Mouse (Mus musculus): Measurements from ENCODE around the gene Tmem176a. TPM values are rescaled to one million over a fixed set of nuclear protein-coding genes. Genes with fewer than 3 reads are reported as not detected.
A peak's percentile ranks its signal among the peaks of the same experiment; 100 is the strongest.

Gene Tmem176a
- polyA plus RNA-seq, 1 experiment = 2.1 TPM

DNA sequence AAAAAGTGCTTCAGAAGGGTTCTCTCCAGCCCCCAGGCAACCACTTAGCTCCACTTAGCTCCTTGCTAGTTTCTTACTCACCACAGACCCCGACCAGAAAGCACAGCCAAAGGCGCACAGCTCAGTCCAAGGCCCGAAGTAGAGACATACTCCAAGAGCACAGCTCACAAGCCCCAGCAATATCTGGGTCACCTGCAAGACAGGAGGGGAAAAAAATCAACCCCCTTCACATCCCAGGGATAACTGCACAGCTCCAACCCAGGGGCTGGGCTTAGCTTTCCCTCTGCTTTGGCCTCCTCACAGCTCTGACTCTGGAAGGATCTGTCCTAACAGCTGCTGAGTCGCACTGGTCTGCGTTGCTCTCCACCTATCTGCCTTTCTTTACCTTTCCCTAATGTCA lies 4.6 kb upstream of the Tmem176a start:
- peaks cover 4% of the 10 kb centered on the region for H3K36me3 ChIP-seq (ENCODE audit: control insufficient read depth, insufficient read depth)
- TF ChIP-seq MYOD1 (IDR thresholded peaks at IDR 0.05; ENCODE audit: control insufficient read depth, insufficient read length, low read depth) (no peak), USF1 (IDR thresholded peaks at IDR 0.05; ENCODE audit: low read depth) (no peak), MYOG (IDR thresholded peaks at IDR 0.05; ENCODE audit: control insufficient read depth, extremely low read depth, insufficient read length) (no peak)
- H3ac ChIP-seq (ENCODE audit: control insufficient read depth, insufficient read length, low read depth) = no peak overlapping the region
- no peaks in the 10 kb centered on the region for H3K27me3 ChIP-seq (ENCODE audit: control insufficient read depth, insufficient read depth, insufficient read length)
- no peak overlapping the region for H3K4me3 ChIP-seq (ENCODE audit: insufficient read depth, poor library complexity, severe bottlenecking)
- H3K79me3 ChIP-seq (ENCODE audit: low read depth) = peaks cover 3% of the 10 kb centered on the region
- H3K79me2 ChIP-seq (ENCODE audit: control insufficient read depth, insufficient read depth) = peaks cover 18% of the 10 kb centered on the region

- Histone ChIP-seq H3K4me3 (ENCODE audit: insufficient read depth, poor library complexity, severe bottlenecking) (no peak overlapping the region), H3K79me3 (ENCODE audit: low read depth) (peaks cover 3% of the 10 kb centered on the region), H3K79me2 (ENCODE audit: control insufficient read depth, insufficient read depth) (peaks cover 25% of the 10 kb centered on the region), H3ac (ENCODE audit: control insufficient read depth, insufficient read length, low read depth) (no peak overlapping the region), H3K36me3 (ENCODE audit: control insufficient read depth, insufficient read depth) (peaks cover 4% of the 10 kb centered on the region), H3K27me3 (ENCODE audit: control insufficient read depth, insufficient read depth, insufficient read length) (no peaks in the 10 kb centered on the region)
- TF ChIP-seq FOSL1 (IDR thresholded peaks at IDR 0.05; ENCODE audit: insufficient read depth, low read length, poor library complexity, severe bottlenecking) (no peak), CTCF (IDR thresholded peaks at IDR 0.05; ENCODE audit: control insufficient read depth, insufficient read depth, insufficient read length) (no peak), CEBPB (IDR thresholded peaks at IDR 0.05; ENCODE audit: low read depth) (no peak), MYOG (IDR thresholded peaks at IDR 0.05; ENCODE audit: control insufficient read depth, extremely low read depth, insufficient read length) (no peak), MAX (IDR thresholded peaks at IDR 0.05) (no peak), USF1 (IDR thresholded peaks at IDR 0.05; ENCODE audit: low read depth) (no peak), MYOD1 (IDR thresholded peaks at IDR 0.05; ENCODE audit: control insufficient read depth, insufficient read length, low read depth) (no peak)
Measured at GRCm38 (mm10) chr6:48837516-48837915, 3.2 kb upstream of the Tmem176a start.

GRCm38 (mm10) chr6:48838321-48839080 lies 2.2 kb upstream of the Tmem176a start:
- H3ac ChIP-seq (ENCODE audit: control insufficient read depth, insufficient read length, low read depth) = no peak overlapping the region
- TF ChIP-seq FOSL1 (IDR thresholded peaks at IDR 0.05; ENCODE audit: insufficient read depth, low read length, poor library complexity, severe bottlenecking) = no peak
- no peak for TF ChIP-seq CTCF (IDR thresholded peaks at IDR 0.05; ENCODE audit: control insufficient read depth, insufficient read depth, insufficient read length)
- no peak for TF ChIP-seq MYOD1 (IDR thresholded peaks at IDR 0.05; ENCODE audit: control insufficient read depth, insufficient read length, low read depth)
- TF ChIP-seq CEBPB (IDR thresholded peaks at IDR 0.05; ENCODE audit: low read depth) = no peak
- TF ChIP-seq MYOG (IDR thresholded peaks at IDR 0.05; ENCODE audit: control insufficient read depth, extremely low read depth, insufficient read length) = no peak
- no peak for TF ChIP-seq MAX (IDR thresholded peaks at IDR 0.05)
- no peak for TF ChIP-seq USF1 (IDR thresholded peaks at IDR 0.05; ENCODE audit: low read depth)
- peaks cover 3% of the 10 kb centered on the region for H3K79me3 ChIP-seq (ENCODE audit: low read depth)
- H3K36me3 ChIP-seq (ENCODE audit: control insufficient read depth, insufficient read depth) = peaks cover 4% of the 10 kb centered on the region
- peaks cover 25% of the 10 kb centered on the region for H3K79me2 ChIP-seq (ENCODE audit: control insufficient read depth, insufficient read depth)
- no peaks in the 10 kb centered on the region for H3K27me3 ChIP-seq (ENCODE audit: control insufficient read depth, insufficient read depth, insufficient read length)
- H3K4me3 ChIP-seq (ENCODE audit: insufficient read depth, poor library complexity, severe bottlenecking) = no peak overlapping the region

DNA sequence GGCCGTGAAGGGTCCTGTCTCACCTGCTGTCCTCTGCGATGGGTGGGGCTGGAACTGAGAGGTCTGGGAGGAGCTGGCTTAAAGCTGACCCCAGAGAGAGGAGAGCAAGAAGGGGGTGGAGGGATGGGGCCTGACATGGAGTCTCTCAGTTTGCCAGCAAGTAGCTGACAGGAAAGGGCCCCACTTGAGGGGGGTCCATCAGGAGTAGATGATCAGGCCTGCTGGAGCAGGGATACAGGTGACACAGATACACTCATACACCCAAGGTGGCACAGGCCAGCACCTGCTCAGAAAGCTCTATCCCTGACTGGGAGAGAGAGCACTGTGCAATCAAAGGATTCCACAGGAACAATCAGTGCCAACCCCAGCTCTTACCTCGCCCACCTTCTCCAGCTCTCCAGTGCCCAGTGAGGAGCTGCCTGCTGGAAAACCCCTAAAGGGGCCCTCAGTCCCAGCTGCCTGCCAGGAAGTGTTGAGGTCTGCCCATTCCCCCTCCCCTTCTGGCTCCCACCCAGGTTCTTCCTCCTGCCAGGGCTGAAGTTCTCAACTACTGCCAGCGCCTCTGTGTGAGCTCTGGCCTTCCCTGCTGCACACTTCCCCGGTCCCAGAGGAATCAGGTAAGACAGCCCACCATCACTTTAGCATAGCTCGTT lies 380 bp downstream of the Tmem176a start, which contains the start of gene Tmem176b:
Gene Tmem176b (minus strand): TSS at position 524 of the 653 bp plus-strand sequence.
- Histone ChIP-seq H3K79me3 (ENCODE audit: low read depth) (peaks cover 3% of the 10 kb centered on the region), H3ac (ENCODE audit: control insufficient read depth, insufficient read length, low read depth) (no peak within 1 kb of the TSS), H3K27me3 (ENCODE audit: control insufficient read depth, insufficient read depth, insufficient read length) (no peaks in the 10 kb centered on the region), H3K4me3 (ENCODE audit: insufficient read depth, poor library complexity, severe bottlenecking) (peak within 1 kb of the TSS; percentile 25), H3K79me2 (ENCODE audit: control insufficient read depth, insufficient read depth) (peaks cover 25% of the 10 kb centered on the region), H3K36me3 (ENCODE audit: control insufficient read depth, insufficient read depth) (no peaks in the 10 kb centered on the region)
- TF ChIP-seq USF1 (IDR thresholded peaks at IDR 0.05; ENCODE audit: low read depth) = no peak
- no peak for TF ChIP-seq FOSL1 (IDR thresholded peaks at IDR 0.05; ENCODE audit: insufficient read depth, low read length, poor library complexity, severe bottlenecking)
- no peak for TF ChIP-seq MYOG (IDR thresholded peaks at IDR 0.05; ENCODE audit: control insufficient read depth, extremely low read depth, insufficient read length)
- no peak for TF ChIP-seq CTCF (IDR thresholded peaks at IDR 0.05; ENCODE audit: control insufficient read depth, insufficient read depth, insufficient read length)
- no peak for TF ChIP-seq MAX (IDR thresholded peaks at IDR 0.05)
- TF ChIP-seq MYOD1 (IDR thresholded peaks at IDR 0.05; ENCODE audit: control insufficient read depth, insufficient read length, low read depth) = no peak
- no peak for TF ChIP-seq CEBPB (IDR thresholded peaks at IDR 0.05; ENCODE audit: low read depth)

- Histone ChIP-seq H3K36me3 (ENCODE audit: control insufficient read depth, insufficient read depth) (no peaks in the 10 kb centered on the region), H3ac (ENCODE audit: control insufficient read depth, insufficient read length, low read depth) (no peak overlapping the region), H3K4me3 (ENCODE audit: insufficient read depth, poor library complexity, severe bottlenecking) (no peak overlapping the region), H3K79me3 (ENCODE audit: low read depth) (peaks cover 3% of the 10 kb centered on the region), H3K27me3 (ENCODE audit: control insufficient read depth, insufficient read depth, insufficient read length) (no peaks in the 10 kb centered on the region), H3K79me2 (ENCODE audit: control insufficient read depth, insufficient read depth) (peaks cover 25% of the 10 kb centered on the region)
- no peak for TF ChIP-seq MYOG (IDR thresholded peaks at IDR 0.05; ENCODE audit: control insufficient read depth, extremely low read depth, insufficient read length)
- no peak for TF ChIP-seq MAX (IDR thresholded peaks at IDR 0.05)
- TF ChIP-seq CTCF (IDR thresholded peaks at IDR 0.05; ENCODE audit: control insufficient read depth, insufficient read depth, insufficient read length) = no peak
- no peak for TF ChIP-seq CEBPB (IDR thresholded peaks at IDR 0.05; ENCODE audit: low read depth)
- TF ChIP-seq USF1 (IDR thresholded peaks at IDR 0.05; ENCODE audit: low read depth) = no peak
- no peak for TF ChIP-seq FOSL1 (IDR thresholded peaks at IDR 0.05; ENCODE audit: insufficient read depth, low read length, poor library complexity, severe bottlenecking)
- no peak for TF ChIP-seq MYOD1 (IDR thresholded peaks at IDR 0.05; ENCODE audit: control insufficient read depth, insufficient read length, low read depth)
Measured at GRCm38 (mm10) chr6:48842111-48842842, 1.6 kb downstream of the Tmem176a start.
